Mouse (Mus musculus) stomach, postnatal 0 days (tissue): ENCODE measurements around the gene Mlh3.

Experiments used
- CTCF ChIP-seq: IDR thresholded peaks from 2 replicates; pipeline ENCODE4 v1.5.1; 2016; ENCODE audit warnings: antibody characterized with exemption, low read depth, mild to moderate bottlenecking, moderate library complexity
- EP300 ChIP-seq: optimal IDR thresholded peaks from 2 replicates; pipeline ENCODE3; 2016; ENCODE audit warnings: antibody characterized with exemption

DNA sequence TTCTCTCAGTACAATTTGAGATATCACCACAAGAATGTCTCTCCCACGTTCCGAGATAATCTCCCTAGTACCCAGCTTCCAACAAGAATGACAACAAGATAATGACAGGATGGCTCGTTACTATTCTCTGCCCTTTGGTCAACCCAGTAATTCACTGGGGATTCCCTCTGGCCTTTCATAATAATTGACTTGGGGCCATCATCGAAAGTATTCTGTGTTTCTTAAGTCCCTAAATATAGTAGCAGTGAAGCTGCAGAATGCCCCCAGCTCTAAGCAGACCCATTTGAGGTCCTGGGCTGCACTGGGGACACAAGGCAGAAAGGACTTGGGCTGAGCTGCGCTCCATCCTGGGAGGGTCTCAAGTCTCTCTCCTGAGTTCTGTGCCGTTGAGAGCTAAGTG is 21.9 kb upstream of the Mlh3 start:
- TF ChIP-seq CTCF (no peak), EP300 (no peak)
